Mouse (Mus musculus) common myeloid progenitor, adult 5-6 weeks (primary cell): ENCODE data around the gene Fndc3b. TPM values are rescaled to one million over a fixed set of nuclear protein-coding genes. Genes with fewer than 3 reads are reported as not detected.

Experiments used
- ATAC-seq: replicated peaks from 2 replicates; pipeline ENCODE4 v1.8.0; 2016; ENCODE audit warnings: low read depth, mild to moderate bottlenecking, moderate TSS enrichment, inconsistent platforms; ENCODE audit not compliant: poor library complexity, severe bottlenecking
- total RNA-seq: library from RNA; stranded (forward); fragments of 200-1000, 187-1606 nt; gene quantifications from 2 replicates; pipeline ENCODE4 v1.2.3, GENCODE M21; 2017

Fndc3b gene
- total RNA-seq, 1 experiment from 2014 or later: 9.0 TPM

DNA sequence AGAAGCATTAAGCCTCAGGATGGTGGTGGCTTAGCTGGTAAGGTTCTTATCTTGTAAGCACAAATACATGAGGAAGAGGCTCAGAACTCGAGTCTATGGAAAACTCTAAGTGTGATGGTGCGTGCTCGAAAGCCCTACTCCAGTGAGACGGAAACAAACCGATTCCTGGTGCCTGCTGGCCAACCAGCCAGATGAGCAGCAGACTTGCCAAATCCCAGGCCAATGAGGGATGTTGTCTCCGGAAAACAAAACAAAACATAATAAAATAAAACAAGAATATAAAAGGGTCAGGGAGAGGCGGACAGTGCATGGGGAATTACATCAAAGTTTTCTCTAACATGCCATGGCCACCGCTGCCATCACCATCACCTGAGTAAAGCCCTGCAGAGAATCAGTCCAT, 84.8 kb downstream of the Fndc3b start:
- ATAC-seq: no peak

DNA sequence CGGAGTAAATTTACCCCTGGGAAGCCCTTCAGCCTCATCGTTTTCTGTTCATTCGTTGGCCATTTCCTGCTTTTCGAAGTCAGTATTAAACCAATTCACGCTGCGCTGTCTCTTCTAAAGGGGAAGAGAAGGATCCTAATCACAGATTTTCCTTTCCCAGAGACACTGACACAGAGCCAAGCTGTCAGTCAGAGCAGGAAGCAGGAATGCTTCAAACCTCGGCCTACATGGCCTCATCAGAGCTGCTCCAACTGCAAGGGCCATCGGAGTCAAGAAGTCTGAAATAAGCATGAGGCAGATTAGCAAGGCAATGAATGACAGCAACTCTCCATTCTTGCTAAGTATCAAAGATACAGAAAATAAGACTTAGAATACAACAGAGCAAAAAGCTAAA, 85.5 kb downstream of the Fndc3b start:
- ATAC-seq: no peak

DNA sequence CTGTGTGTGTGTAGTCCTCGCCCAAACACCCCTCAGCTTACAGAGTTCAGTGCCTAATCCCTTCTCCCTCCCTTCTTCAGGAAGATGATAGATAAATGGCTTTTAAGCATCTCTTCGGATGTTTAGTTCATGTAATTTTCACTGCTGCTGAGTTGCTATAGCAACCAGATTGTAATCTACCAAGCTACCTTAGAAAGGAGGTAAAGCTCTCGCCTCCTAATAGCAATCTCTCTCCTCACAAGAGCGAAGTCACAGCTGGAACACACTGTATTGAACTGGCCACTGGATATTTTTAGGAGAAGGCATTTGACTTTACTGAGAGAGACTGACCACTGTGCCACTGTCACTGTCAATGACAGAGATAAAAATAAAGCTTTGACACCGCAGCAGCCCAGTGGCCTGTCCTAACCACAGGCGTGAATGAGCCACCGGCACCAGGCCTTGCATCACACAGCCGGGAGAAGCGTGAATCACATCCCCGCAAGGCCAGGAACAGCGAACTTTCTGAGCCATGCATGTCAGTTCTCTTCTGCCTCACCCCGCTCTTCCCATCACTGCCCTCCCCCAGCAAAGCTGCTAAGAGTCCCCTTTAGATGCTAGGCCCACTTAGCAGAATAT, 86.0 kb downstream of the Fndc3b start:
- 0 out of 2 replicates have a peak, but pooled peaks have one; percentile 29 for ATAC-seq

DNA sequence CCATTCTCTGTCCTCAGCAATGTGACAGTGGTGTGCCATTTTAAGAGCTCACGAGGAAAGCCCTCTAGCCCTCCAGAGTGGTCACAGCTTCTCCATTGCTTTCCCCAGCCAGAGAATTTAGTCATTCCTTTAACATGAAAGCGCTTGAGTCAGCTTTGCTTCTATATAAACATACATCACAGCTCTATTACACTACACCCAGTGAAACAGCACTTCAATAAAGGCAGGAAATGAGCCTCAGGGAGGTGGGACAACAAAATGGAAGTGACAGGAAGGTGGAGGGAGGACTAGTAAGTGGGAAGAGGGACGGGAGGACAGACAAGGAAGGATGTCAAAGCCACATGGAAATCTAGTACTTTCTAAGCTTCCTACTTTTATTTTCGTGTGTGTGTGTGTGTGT, 88.7 kb downstream of the Fndc3b start:
- ATAC-seq: no peak

DNA sequence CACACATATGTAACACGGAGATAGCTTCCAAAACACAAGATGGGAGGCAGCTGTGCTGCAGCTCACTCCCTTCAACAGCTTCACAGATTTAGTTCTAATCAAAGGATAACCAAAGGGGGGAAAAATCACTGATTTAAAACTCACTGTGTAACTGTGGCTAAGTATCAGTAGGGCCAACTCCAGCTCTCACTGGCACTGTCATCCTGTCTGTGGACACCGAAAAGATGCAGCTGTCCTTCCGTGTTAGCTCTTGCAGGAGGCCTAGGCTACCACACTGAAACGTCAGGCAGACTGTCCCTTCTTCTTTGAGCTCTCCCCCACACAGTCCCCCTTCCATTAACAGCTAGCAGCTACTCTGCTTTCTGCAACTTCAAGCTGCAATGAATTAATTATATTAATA, 89.9 kb downstream of the Fndc3b start:
- ATAC-seq: no peak

DNA sequence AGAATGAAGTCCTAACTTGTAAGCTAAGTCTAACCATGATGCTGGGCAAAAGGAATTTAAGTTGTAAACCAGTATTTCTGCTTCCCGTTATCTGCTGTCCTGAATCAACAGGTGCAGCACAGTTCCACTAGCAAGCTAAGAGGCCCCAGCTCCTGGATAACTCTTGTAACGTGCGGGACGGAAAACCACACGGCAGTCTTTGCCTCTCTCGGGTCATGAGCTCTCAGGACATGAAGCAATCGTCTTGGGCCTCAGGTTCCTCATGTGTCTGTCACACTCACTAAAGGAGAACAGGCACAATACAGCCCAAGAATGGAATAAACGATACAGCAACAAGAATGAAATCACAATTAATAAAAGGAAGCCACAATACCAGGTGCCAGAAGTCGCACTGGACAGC, 93.4 kb downstream of the Fndc3b start:
- peak; percentile 82 for ATAC-seq

DNA sequence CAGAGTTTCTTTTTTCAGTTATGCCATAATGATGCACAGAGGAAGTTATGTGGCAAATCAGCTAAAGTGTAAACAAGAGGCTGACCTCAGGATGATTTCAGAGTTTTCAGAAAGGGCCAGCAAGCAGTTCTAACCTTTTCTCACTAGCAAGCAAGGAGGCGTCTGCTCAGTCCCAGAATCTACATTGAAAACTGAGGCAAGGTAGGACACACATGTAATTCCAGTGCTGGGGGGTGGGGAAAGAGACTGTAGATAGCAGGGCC, 93.9 kb downstream of the Fndc3b start:
- peak; percentile 36 for ATAC-seq

DNA sequence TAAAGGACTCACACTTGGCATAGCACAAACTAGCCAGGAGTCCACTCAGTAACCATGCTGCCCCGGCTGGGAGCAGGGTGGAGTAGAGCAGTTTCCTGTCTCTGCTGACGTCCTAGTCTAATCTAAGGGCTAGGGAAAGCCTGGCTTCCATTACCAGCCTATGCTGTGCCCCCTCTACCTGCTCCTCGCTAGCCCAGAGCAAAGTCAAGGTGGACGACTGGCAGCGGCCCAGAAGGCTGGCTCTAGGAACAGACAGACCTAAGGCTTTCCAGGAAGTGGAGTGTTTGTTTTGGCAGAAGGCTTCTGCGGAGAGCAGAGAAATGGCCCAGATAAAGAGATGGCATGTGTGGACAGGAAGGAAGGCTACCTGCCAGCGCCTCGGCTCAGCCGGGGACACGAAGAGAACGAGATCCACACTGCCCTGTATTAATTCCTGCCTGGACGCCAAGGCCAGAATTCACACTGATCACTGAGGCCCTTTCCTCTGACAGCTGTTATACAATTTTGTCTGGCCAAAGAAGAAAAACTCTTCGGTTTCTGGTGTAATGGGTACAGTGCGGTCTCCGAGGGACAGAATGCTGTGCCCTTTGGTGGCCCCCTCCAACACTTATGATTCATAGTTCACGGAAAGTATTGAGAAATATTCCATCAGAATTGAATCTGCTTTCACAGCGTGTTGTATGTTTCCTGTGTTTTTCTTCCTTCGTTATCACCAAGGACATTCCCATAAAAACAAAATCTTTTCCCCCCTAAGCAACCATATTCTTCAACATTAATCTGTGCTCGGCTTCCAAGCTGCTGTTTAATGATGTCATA, 94.5 kb downstream of the Fndc3b start:
- 0 out of 2 replicates have a peak, but pooled peaks have one; percentile 23 for ATAC-seq

DNA sequence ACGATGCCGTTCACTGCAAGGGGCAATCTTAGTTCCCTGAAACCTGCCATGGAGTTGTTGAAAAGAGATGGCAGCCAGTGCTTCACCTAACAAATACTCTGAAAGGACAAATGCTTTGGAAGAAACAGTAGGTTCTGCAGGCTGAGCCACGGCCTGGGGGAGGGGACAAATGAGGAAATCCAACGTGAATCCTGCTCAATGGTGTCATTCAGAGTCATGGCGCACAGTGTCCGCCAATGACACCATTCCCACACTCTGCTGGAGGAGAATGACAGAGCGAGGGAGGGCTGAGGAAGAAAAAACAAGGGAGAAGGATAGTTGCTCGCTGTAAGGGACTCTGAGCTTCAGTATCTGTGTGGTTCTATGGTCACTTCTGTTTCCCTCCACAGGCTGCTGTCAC, 95.6 kb downstream of the Fndc3b start:
- ATAC-seq: no peak

DNA sequence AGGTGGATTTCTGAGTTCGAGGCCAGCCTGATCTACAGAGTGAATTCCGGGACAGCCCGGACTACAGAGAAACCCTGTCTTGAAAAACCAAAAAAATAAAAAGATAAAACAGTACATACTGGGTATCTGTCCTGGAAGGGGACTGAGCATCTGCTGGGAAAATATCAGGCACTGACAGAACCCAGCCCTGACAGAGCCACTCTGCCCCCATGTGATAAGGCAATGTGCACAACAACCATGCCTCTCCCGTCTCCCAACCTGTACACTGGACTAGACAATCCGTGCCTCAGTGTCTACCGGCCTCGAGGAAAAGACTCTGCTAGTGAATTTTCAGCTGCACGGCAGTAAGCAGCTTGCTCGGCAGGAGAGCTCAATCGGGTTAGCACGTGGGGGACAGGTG, 97.3 kb downstream of the Fndc3b start:
- ATAC-seq: no peak

DNA sequence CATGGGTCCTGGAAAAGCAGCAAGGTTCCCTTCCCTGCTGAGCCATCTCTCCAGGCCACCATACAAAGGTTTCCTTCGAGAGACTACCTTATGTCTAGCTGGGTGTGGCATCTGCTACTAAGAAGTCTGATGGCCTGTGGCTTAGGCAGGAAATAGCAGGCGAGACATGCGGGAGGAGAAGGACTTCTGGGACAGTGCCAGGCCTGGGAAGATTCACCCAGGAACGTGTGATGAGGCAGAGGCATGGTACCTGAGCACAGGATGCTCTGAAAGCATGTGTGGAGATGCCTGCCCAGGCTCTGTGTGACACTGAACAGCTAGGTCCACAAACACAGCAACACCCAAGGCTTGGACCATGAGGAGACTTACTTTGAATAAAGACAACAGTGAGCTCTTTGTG, 98.1 kb downstream of the Fndc3b start:
- no peak for ATAC-seq

DNA sequence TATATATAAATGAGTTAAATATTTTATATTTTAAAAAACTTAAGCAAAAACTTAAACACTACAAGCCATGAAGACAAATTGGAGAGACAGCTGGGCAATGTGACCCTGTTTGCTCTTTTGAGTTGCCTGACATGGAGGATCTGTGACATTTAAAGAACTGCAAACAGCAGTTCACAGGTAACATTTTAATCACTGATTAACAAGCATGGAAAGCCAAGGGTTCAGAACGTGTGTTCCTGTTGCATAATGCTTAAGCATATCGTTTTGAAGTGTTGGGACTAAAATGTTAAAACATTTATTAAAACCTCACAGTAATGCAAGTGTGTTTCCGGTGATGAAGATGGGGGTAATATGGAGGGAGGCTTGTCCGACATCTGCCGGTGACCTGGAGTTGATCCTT, 99.1 kb downstream of the Fndc3b start:
- ATAC-seq: no peak

DNA sequence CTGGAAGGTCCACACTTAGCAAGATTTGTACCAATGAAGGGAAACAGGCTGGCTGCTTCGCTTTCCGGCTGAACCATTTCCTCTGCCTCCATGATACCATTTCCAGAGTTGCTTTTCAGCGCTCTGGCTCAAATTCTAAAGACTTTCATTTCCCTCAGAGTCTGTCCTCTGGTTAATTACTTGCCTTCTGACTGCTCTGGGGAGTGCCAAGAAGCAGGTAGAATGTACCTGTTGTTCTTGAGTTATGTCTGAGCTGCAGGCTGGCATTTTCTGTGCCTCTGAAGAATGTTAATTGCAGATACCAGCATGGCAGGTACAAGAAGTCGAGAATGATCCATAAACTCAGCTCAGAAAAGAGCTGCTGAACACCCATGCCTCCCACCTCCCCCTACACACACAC, 100.6 kb downstream of the Fndc3b start:
- no peak for ATAC-seq

DNA sequence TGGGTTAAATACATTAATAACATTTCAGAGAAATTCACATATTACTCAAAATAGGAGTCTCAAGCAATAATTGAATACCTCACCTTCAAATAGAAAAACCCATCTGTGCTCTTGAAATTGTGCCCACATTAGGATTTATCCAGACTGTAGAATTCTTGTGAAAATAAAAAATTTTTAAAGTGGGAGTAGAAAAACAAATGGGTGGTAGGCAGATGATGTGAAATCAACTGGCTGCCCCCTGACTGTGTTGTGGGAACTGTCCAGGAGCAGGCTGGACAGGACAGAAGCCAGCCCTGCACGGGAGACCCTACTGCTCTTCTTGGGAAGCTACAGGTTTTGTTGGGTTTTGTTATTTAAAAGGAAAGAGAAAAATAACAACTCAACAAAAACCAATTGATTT, 101.0 kb downstream of the Fndc3b start:
- ATAC-seq: no peak

DNA sequence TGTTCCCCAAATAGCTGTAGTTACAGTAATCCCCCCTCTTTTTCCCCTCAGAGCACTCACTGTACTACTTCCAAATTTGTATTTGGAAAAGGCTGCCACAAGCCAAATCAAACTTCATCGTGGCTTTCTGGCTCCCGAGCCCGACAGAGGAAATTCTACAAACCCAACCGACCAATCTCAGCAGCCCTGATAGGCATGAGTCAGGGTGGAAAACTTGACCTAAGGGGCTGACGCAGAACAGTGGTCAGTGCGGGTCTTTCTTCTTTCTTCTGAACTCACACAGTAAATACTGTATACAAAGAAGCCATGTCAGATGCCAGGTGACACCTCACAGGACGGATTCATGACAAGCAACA, 103.3 kb downstream of the Fndc3b start:
- peak; percentile 23; the same call in 1 of the 2 replicates for ATAC-seq

DNA sequence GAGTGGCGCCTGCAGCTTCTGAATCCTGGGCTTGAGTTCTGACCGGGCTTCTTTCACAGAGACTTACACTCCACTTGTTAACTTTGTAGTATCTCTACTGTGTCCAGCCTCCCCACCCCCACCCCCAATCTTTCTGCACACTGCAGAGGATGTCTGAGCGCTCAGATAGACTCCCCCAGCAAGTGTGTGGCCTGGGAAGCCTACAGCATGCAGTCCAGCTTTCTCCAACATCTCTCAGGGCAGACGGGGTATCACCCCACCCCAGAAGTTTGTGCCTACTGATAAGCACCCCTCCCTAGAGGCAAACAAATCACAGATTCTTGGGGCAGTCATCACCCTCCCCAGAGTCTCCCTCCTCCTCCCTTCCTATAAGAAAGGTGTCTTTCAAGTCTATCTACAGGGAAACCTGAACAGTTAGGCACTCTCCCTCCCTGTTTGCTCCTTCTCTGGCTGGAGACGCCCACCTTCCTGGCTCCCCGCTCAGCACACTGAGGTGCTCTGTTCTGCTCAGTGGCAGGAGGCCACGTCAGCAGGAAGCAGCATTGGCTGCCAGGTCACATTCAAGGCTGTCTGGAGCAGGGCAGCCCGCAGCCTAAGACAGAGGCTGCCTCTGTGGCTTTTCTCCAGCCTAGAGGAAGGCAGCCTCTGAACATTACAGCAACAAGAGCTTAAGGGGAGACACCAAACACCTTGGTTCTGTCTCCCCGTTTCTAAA, 103.9 kb downstream of the Fndc3b start:
- ATAC-seq: peak; percentile 69

DNA sequence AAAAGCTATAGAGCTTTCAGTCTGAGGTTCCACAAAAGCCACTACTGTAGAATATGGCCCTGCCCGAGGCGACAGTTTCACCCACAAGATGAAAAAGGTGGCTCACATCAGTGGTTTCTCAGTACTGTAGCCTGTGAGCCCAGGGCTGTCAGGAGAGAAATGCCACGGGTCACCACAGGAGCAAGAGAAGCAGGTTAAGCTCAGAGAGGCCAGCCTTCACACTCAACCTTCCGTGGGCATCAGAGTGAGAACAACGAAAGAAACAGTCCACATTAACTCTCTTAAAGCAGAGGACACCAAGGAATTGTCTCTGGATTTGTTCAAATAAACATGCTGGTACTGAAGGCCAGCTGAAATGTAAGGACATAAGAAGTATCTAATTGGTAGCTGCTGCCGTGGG, 104.5 kb downstream of the Fndc3b start:
- no peak for ATAC-seq

DNA sequence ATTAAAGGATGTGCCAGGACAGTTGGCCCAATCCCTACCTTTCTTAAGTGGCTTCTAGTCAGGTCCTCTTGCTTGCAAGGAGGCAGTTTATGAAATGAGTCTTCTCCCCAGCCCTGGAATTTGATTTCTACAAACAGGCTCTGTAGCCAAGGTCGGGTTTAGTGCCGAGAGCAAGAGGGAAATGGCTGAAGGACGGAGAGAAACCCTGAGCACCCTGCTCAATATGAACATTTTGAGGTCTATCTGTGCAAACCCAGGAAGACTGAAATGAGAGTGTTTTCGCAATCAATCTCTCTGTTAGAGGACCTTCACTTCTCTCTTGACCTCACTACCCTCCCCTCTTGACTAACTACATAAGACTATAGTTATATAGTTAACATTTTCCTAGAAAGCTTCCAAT, 105.5 kb downstream of the Fndc3b start:
- ATAC-seq: no peak

DNA sequence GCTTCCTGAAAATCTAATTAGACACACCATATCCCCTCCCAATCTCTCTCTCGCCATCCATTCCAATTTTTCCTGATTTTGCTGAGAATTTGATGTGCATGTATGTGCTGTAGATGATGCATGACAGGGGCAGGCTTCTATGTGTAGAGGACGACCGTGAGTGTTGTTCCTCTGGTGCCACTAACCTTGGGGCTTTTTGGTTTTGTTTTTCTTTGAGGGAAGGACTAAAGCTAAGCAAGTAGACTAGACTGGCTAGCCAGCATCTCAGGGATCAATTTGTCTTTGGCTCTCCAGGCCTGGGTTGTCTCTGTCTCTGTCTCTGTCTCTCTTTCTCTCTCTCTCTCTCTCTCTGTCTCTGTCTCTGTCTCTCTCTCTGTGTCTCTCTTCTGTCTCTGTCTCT, 106.0 kb downstream of the Fndc3b start:
- no peak for ATAC-seq

DNA sequence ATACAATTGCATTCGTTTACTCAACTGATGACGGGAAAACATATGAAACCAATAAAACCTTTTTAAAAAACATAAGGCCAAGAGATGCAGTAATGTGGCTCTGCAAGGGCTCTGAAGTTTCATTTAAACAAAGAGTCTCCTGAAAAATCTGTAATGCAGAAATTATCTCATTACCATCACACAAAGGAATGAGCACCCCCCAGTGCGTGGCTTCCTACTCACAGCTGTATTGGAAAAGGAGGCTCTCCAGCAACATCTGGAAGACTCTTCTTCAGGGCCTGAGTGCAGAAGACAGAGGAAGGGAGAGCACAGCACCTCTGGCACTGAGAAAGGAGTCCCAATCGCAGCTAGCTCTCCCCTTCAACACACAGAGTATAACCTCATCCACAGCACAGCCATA, 106.5 kb downstream of the Fndc3b start:
- ATAC-seq: no peak

DNA sequence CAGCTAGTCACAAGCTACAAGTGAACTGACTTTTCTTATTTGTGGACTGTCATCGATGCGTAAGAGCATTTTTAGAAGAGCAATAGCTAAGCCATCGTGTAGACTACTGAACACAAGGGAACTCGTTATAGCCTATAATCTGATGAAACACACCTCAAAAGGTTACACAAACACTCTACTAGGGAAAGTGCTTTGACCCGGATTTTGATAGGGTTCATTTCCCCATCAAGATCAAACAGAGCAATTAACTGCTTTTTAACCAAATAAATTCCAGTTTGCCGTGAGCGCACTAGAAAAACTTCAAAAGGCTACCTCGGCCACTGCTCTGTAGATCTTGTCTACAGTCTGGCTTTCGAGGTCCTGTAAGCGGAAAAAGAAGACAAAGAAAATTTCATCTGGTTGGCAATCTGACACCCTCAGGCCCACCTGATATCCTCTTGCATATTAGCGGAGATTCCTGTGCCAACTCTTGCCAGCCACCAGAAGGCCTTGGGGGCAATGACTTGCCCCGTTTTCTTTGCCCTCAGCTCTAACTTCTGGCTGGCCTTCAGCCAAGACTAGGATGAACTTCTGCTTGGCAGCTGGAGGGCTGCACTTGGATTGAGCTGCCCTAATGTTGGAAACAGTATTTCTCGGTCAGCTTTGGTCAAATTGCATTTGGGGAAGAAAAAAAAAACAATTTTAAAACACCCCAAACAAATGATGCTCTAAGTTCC, 107.0 kb downstream of the Fndc3b start:
- ATAC-seq: no peak
